Mouse (Mus musculus) hindbrain, embryonic 14.5 days (tissue): ENCODE results near the gene Olfr1221. TPM values are rescaled to one million over a fixed set of nuclear protein-coding genes. Genes with fewer than 3 reads are reported as not detected.

Source experiments
- ATAC-seq: fragments of 200-750 bp; cut with Nextera tagmentation; 2 replicates; pipeline ENCODE4 v1.8.0; 2017; ENCODE audit warnings: moderate number of reproducible peaks, mild to moderate bottlenecking, moderate TSS enrichment, moderate library complexity; ENCODE audit not compliant: low FRiP score
- DNase-seq: peaks from one replicate; pipeline ENCODE4 v3.0.0-alpha.2; 2015; ENCODE audit warnings: low spot score
- H3K27ac ChIP-seq: fragments of 300-500 bp; sonication (generic); 2 replicates; pipeline ENCODE4 v1.5.1; 2014; ENCODE audit warnings: mild to moderate bottlenecking, moderate library complexity
- H3K27me3 ChIP-seq: fragments of 300-500 bp; sonication (generic); 2 replicates; pipeline ENCODE4 v1.6.1; 2014; ENCODE audit warnings: mild to moderate bottlenecking, low read length, mixed read lengths; ENCODE audit not compliant: control insufficient read depth, insufficient read depth
- H3K36me3 ChIP-seq: fragments of 300-500 bp; sonication (generic); replicated peaks from 2 replicates; pipeline ENCODE4 v1.6.1; 2014; ENCODE audit not compliant: control insufficient read depth, insufficient read depth
- H3K4me1 ChIP-seq: fragments of 300-500 bp; sonication (generic); replicated peaks from 2 replicates; pipeline ENCODE4 v1.6.1; 2014; ENCODE audit warnings: antibody characterized with exemption, low read length, mixed read lengths; ENCODE audit not compliant: control insufficient read depth, insufficient read depth
- H3K4me2 ChIP-seq: fragments of 300-500 bp; sonication (generic); replicated peaks from 2 replicates; pipeline ENCODE4 v1.6.1; 2014; ENCODE audit warnings: mild to moderate bottlenecking, moderate library complexity
- H3K4me3 ChIP-seq: fragments of 300-500 bp; sonication (generic); replicated peaks from 2 replicates; pipeline ENCODE4 v1.5.1; 2014; ENCODE audit warnings: mild to moderate bottlenecking, low read length
- H3K9ac ChIP-seq: fragments of 300-500 bp; sonication (generic); 2 replicates; pipeline ENCODE4 v1.6.1; 2014
- H3K9me3 ChIP-seq: fragments of 300-500 bp; sonication (generic); 2 replicates; pipeline ENCODE4 v1.6.1; 2016; ENCODE audit warnings: low read length; ENCODE audit not compliant: control insufficient read depth
- polyA plus RNA-seq: library from polyadenylated mRNA; unstranded; fragments of >200 nt; fragmentation: Nextera tagmentation; extraction: Ambion mirVana; gene quantifications from 2 replicates; pipeline ENCODE4 v1.2.1, GENCODE M21; 2014

The Olfr1221 gene
- polyA plus RNA-seq, 1 experiment from 2014 or later = not detected

DNA sequence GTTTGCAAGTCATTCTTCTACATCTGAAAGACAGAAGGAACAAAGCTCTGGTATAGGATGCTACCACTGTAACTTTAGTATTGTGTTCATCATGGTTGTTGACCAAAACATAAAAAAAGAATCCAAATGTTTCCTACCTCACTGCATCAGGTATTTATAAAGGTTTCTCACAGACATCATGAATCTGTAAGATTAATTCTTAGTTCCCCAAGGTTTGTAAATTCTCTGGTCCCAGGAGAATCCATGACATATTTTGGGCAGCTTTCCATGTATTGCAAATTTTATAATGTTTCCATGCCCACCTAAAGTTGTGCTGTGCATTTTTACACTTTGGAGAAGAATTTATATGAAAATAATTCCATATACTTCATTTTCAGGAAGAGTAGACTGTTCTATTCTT, 56.0 kb downstream of the Olfr1221 start, which contains the start of gene Olfr1218:
Olfr1218 (minus strand) TSS at position 101 of the 400 bp plus-strand sequence.
- Histone ChIP-seq H3K9ac (no peak within 1 kb of the TSS), H3K27me3 (no peaks in the 10 kb centered on the region), H3K4me3 (no peak within 1 kb of the TSS), H3K27ac (no peak within 1 kb of the TSS), H3K9me3 (no peaks in the 10 kb centered on the region), H3K4me1 (no peaks in the 10 kb centered on the region), H3K4me2 (no peak within 1 kb of the TSS), H3K36me3 (no peaks in the 10 kb centered on the region)
- DNase-seq (no peak), ATAC-seq (no peak)

Other genes starting within 250 kb of the Olfr1221 start
- gene Olfr1208, start 215.0 kb downstream of the Olfr1221 start, polyA plus RNA-seq = not detected in 2 replicates
- not detected in 2 replicates for gene Olfr1209, start 202.1 kb downstream of the Olfr1221 start, polyA plus RNA-seq
- gene Olfr1211, start 179.2 kb downstream of the Olfr1221 start, polyA plus RNA-seq = not detected in 2 replicates
- not detected in 2 replicates for gene Olfr1212, start 163.3 kb downstream of the Olfr1221 start, polyA plus RNA-seq
- gene Gm13762, start 137.0 kb downstream of the Olfr1221 start, polyA plus RNA-seq = 0.10 TPM in 1 of 2 replicates, not detected in the other
- gene Olfr1214, start 124.6 kb downstream of the Olfr1221 start, polyA plus RNA-seq = not detected in 2 replicates
- gene Olfr1215, start 110.3 kb downstream of the Olfr1221 start, polyA plus RNA-seq = not detected in 2 replicates
- not detected in 2 replicates for gene Olfr1216, start 98.9 kb downstream of the Olfr1221 start, polyA plus RNA-seq
- not detected in 2 replicates for gene Olfr1217, start 85.2 kb downstream of the Olfr1221 start, polyA plus RNA-seq
- gene Olfr1218, start 56.1 kb downstream of the Olfr1221 start, polyA plus RNA-seq = not detected in 2 replicates
- gene Olfr1219, start 33.8 kb downstream of the Olfr1221 start, polyA plus RNA-seq = not detected in 2 replicates
- not detected in 2 replicates for gene Olfr1220, start 10.4 kb downstream of the Olfr1221 start, polyA plus RNA-seq
- gene Olfr1222, start 15.8 kb upstream of the Olfr1221 start, polyA plus RNA-seq = not detected in 2 replicates
- gene Olfr1223, start 34.3 kb upstream of the Olfr1221 start, polyA plus RNA-seq = not detected in 2 replicates
- not detected in 2 replicates for gene Olfr1224-ps1, start 46.8 kb upstream of the Olfr1221 start, polyA plus RNA-seq
- not detected in 2 replicates for gene Olfr1225, start 57.4 kb upstream of the Olfr1221 start, polyA plus RNA-seq
- not detected in 2 replicates for gene Olfr1226, start 82.8 kb upstream of the Olfr1221 start, polyA plus RNA-seq
- not detected in 2 replicates for gene Olfr1228, start 136.8 kb upstream of the Olfr1221 start, polyA plus RNA-seq
- not detected in 2 replicates for gene Olfr1229, start 170.7 kb upstream of the Olfr1221 start, polyA plus RNA-seq
- not detected in 2 replicates for gene Olfr1230, start 180.0 kb upstream of the Olfr1221 start, polyA plus RNA-seq
- gene Olfr1231, start 189.8 kb upstream of the Olfr1221 start, polyA plus RNA-seq = not detected in 2 replicates
- gene Olfr1232, start 212.4 kb upstream of the Olfr1221 start, polyA plus RNA-seq = not detected in 2 replicates
- gene Olfr1233, start 225.1 kb upstream of the Olfr1221 start, polyA plus RNA-seq = not detected in 2 replicates
- not detected in 2 replicates for gene Olfr1234, start 247.6 kb upstream of the Olfr1221 start, polyA plus RNA-seq